Mouse (Mus musculus) kidney, postnatal 14 days (tissue): ENCODE results near the gene Stpg3.

Experiments used
- DNase-seq: peaks from one replicate; pipeline ENCODE4 v3.0.0; 2022; ENCODE audit warnings: mixed read lengths

Gene Stpg3

GRCm38 (mm10) chr2:25203631-25204214, 10.7 kb downstream of the Stpg3 start:
- peak; percentile 46 for DNase-seq

- no peak for DNase-seq
Measured at GRCm38 (mm10) chr2:25200631-25201030, 13.8 kb downstream of the Stpg3 start.

GRCm38 (mm10) chr2:25197946-25198345, 16.5 kb downstream of the Stpg3 start:
- DNase-seq = no peak

- peak; percentile 32 for DNase-seq
Measured at GRCm38 (mm10) chr2:25197191-25197590, 17.2 kb downstream of the Stpg3 start.

- DNase-seq = peak; percentile 92
Measured at GRCm38 (mm10) chr2:25196172-25196954, 18.1 kb downstream of the Stpg3 start, which contains the start of gene Tor4a. TSS of gene Tor4a (minus strand) at chr2:25196886.

- DNase-seq = peak; percentile 84
Measured at GRCm38 (mm10) chr2:25195211-25196156, 19.0 kb downstream of the Stpg3 start.

GRCm38 (mm10) chr2:25194486-25195171, 19.8 kb downstream of the Stpg3 start:
- DNase-seq = peak; percentile 24

GRCm38 (mm10) chr2:25194006-25194405, 20.4 kb downstream of the Stpg3 start:
- no peak for DNase-seq

- DNase-seq = peak; percentile 91
Measured at GRCm38 (mm10) chr2:25193330-25193770, 21.1 kb downstream of the Stpg3 start.

- DNase-seq = no peak
Measured at GRCm38 (mm10) chr2:25187841-25188240, 26.6 kb downstream of the Stpg3 start.

- no peak for DNase-seq
Measured at GRCm38 (mm10) chr2:25186575-25186930, 27.9 kb downstream of the Stpg3 start.

GRCm38 (mm10) chr2:25185625-25186574, 28.5 kb downstream of the Stpg3 start:
- DNase-seq = peak; percentile 75

GRCm38 (mm10) chr2:25184496-25184895, 29.9 kb downstream of the Stpg3 start:
- DNase-seq = no peak

- DNase-seq = no peak
Measured at GRCm38 (mm10) chr2:25183336-25183735, 31.1 kb downstream of the Stpg3 start.

- no peak for DNase-seq
Measured at GRCm38 (mm10) chr2:25182664-25183063, 31.8 kb downstream of the Stpg3 start.

GRCm38 (mm10) chr2:25181891-25182397, 32.5 kb downstream of the Stpg3 start:
- no peak for DNase-seq

GRCm38 (mm10) chr2:25180973-25181890, 33.2 kb downstream of the Stpg3 start:
- peak; percentile 60 for DNase-seq

- DNase-seq = peak; percentile 95
Measured at GRCm38 (mm10) chr2:25180478-25180903, 33.9 kb downstream of the Stpg3 start, which contains the start of gene Nrarp. TSS of gene Nrarp (plus strand) at chr2:25180758.

- DNase-seq = no peak
Measured at GRCm38 (mm10) chr2:25179566-25180217, 34.7 kb downstream of the Stpg3 start.
